Comparison of ENCODE assay signal across 8 mouse cellular contexts in genomic region chr11:69410310-69411072, GRCm38 (mm10). TPM values are rescaled to one million over a fixed set of nuclear protein-coding genes. Genes with fewer than 3 reads are reported as not detected.
DNase-seq lines count a peak whose midpoint lies in the region; ATAC-seq and TF ChIP-seq lines count a peak whose summit lies in the region.

No protein-coding gene starts in this region.

- no peaks in the 10 kb centered on the region for H3K9me3 ChIP-seq in embryonic facial prominence, embryonic 13.5 days
- H3K9me3 ChIP-seq in heart, embryonic 12.5 days (replicated peaks) = no peaks in the 10 kb centered on the region
- no peaks in the 10 kb centered on the region for H3K9me3 ChIP-seq in liver, postnatal 0 days (ENCODE audit: low read length)
- no peaks in the 10 kb centered on the region for H3K9me3 ChIP-seq in neural tube, embryonic 12.5 days

- no peak for TF ChIP-seq CTCF in liver, postnatal 0 days (IDR thresholded peaks at IDR 0.05; ENCODE audit: low read depth)

- H3K4me1 ChIP-seq in embryonic facial prominence, embryonic 13.5 days = peaks cover 57% of the 10 kb centered on the region
- peaks cover 52% of the 10 kb centered on the region for H3K4me1 ChIP-seq in heart, embryonic 12.5 days (replicated peaks)
- peaks cover 43% of the 10 kb centered on the region for H3K4me1 ChIP-seq in liver, postnatal 0 days (ENCODE audit: insufficient read depth)
- H3K4me1 ChIP-seq in neural tube, embryonic 12.5 days = peaks cover 56% of the 10 kb centered on the region

- H3K27ac ChIP-seq in embryonic facial prominence, embryonic 13.5 days = peak overlapping the region; percentile 98
- H3K27ac ChIP-seq in heart, embryonic 12.5 days (ENCODE audit: poor library complexity, severe bottlenecking) = peak overlapping the region; percentile 99
- peak overlapping the region; percentile 97 for H3K27ac ChIP-seq in liver, postnatal 0 days (ENCODE audit: low read depth)
- peak overlapping the region; percentile 95 for H3K27ac ChIP-seq in neural tube, embryonic 12.5 days

- H3K27me3 ChIP-seq in embryonic facial prominence, embryonic 13.5 days = no peaks in the 10 kb centered on the region
- H3K27me3 ChIP-seq in heart, embryonic 12.5 days (replicated peaks) = no peaks in the 10 kb centered on the region
- H3K27me3 ChIP-seq in liver, postnatal 0 days (ENCODE audit: insufficient read depth, low read length) = no peaks in the 10 kb centered on the region
- H3K27me3 ChIP-seq in neural tube, embryonic 12.5 days (replicated peaks) = no peaks in the 10 kb centered on the region

- DNase-seq in spleen, adult 18-20 months = peak; percentile 73 to 75
- no peak for DNase-seq in spleen, adult 12 weeks (ENCODE audit: low spot score)
- DNase-seq in kidney, adult 9 months = peak; percentile 78
- DNase-seq in liver, postnatal 0 days = peak; percentile 72
- peak; percentile 80 for DNase-seq in thymus, postnatal 4 days

- H3K9ac ChIP-seq in embryonic facial prominence, embryonic 13.5 days = peak overlapping the region; percentile 91
- H3K9ac ChIP-seq in heart, embryonic 12.5 days = peak overlapping the region; percentile 97
- peak overlapping the region; percentile 89 for H3K9ac ChIP-seq in liver, postnatal 0 days (replicated peaks)
- peak overlapping the region; percentile 91 for H3K9ac ChIP-seq in neural tube, embryonic 12.5 days

- peak; percentile 5; the same call in 1 of the 2 replicates for ATAC-seq in embryonic facial prominence, embryonic 13.5 days (ENCODE audit: insufficient number of reproducible peaks, insufficient read depth, low FRiP score, low TSS enrichment, low read depth)
- ATAC-seq in heart, embryonic 12.5 days (ENCODE audit: insufficient number of reproducible peaks, low FRiP score) = no peak; the same call in 1 of the 2 replicates
- ATAC-seq in liver, postnatal 0 days = peak; percentile 3
- ATAC-seq in neural tube, embryonic 12.5 days (ENCODE audit: low FRiP score, low read depth) = peak; percentile 18; the same call in 1 of the 2 replicates

- peaks cover 47% of the 10 kb centered on the region for H3K36me3 ChIP-seq in embryonic facial prominence, embryonic 13.5 days
- H3K36me3 ChIP-seq in heart, embryonic 12.5 days = peaks cover 39% of the 10 kb centered on the region
- peaks cover 23% of the 10 kb centered on the region for H3K36me3 ChIP-seq in liver, postnatal 0 days (replicated peaks; ENCODE audit: insufficient read depth, low read length)
- peaks cover 35% of the 10 kb centered on the region for H3K36me3 ChIP-seq in neural tube, embryonic 12.5 days

- under 1% methylated on average over 41 of the region's 41 CpGs for WGBS in embryonic facial prominence, embryonic 13.5 days
- WGBS in heart, embryonic 12.5 days = under 1% methylated on average over 41 of the region's 41 CpGs
- WGBS in liver, postnatal 0 days (ENCODE audit: insufficient replicate concordance) = under 1% methylated on average over 41 of the region's 41 CpGs
- under 1% methylated on average over 41 of the region's 41 CpGs for WGBS in neural tube, embryonic 12.5 days

- H3K4me3 ChIP-seq in embryonic facial prominence, embryonic 13.5 days = peak overlapping the region; percentile 79
- H3K4me3 ChIP-seq in heart, embryonic 12.5 days = peak overlapping the region; percentile 84
- peak overlapping the region; percentile 77 for H3K4me3 ChIP-seq in liver, postnatal 0 days (ENCODE audit: low read depth, low read length)
- H3K4me3 ChIP-seq in neural tube, embryonic 12.5 days = peak overlapping the region; percentile 80

- peak; percentile 49 for TF ChIP-seq EP300 in liver, postnatal 0 days (IDR thresholded peaks at IDR 0.05; ENCODE audit: low read depth)

- peak overlapping the region; percentile 97 for H3K4me2 ChIP-seq in embryonic facial prominence, embryonic 13.5 days
- peak overlapping the region; percentile 88 for H3K4me2 ChIP-seq in heart, embryonic 12.5 days
- H3K4me2 ChIP-seq in liver, postnatal 0 days (ENCODE audit: low read depth, low read length) = peak overlapping the region; percentile 93
- H3K4me2 ChIP-seq in neural tube, embryonic 12.5 days (replicated peaks) = peak overlapping the region; percentile 98

RNA-seq across cellular contexts. Expression of gene Kdm6b, which starts 3.0 kb away (rescaled TPM):
- 41.3 and 43.1 TPM in 2 replicates for polyA plus RNA-seq in embryonic facial prominence, embryonic 13.5 days (2015; fragmentation: Nextera tagmentation; extraction: Ambion mirVana)
- 24.9 and 25.4 TPM in 2 replicates for polyA plus RNA-seq in heart, embryonic 12.5 days (2016; fragmentation: Nextera tagmentation; extraction: Ambion mirVana)
- polyA plus RNA-seq in liver, postnatal 0 days (2015; fragmentation: Nextera tagmentation; extraction: Ambion mirVana) = 7.4 and 8.2 TPM in 2 replicates
- polyA plus RNA-seq in neural tube, embryonic 12.5 days (2016; fragmentation: Nextera tagmentation; extraction: Ambion mirVana) = 48.6 and 52.4 TPM in 2 replicates

RNA-seq across cellular contexts. Expression of gene Tmem88, which starts 12.5 kb away (rescaled TPM):
- 13.2 and 16.4 TPM in 2 replicates for polyA plus RNA-seq in embryonic facial prominence, embryonic 13.5 days (2015; fragmentation: Nextera tagmentation; extraction: Ambion mirVana)
- polyA plus RNA-seq in heart, embryonic 12.5 days (2016; fragmentation: Nextera tagmentation; extraction: Ambion mirVana) = 34.4 and 35.7 TPM in 2 replicates
- polyA plus RNA-seq in liver, postnatal 0 days (2015; fragmentation: Nextera tagmentation; extraction: Ambion mirVana) = 12.3 and 14.0 TPM in 2 replicates
- polyA plus RNA-seq in neural tube, embryonic 12.5 days (2016; fragmentation: Nextera tagmentation; extraction: Ambion mirVana) = 13.7 TPM in 2 replicates

RNA-seq across cellular contexts. Expression of gene Cyb5d1, which starts 15.1 kb away (rescaled TPM):
- polyA plus RNA-seq in embryonic facial prominence, embryonic 13.5 days (2015; fragmentation: Nextera tagmentation; extraction: Ambion mirVana) = 43.4 and 46.5 TPM in 2 replicates
- polyA plus RNA-seq in heart, embryonic 12.5 days (2016; fragmentation: Nextera tagmentation; extraction: Ambion mirVana) = 24.8 and 27.1 TPM in 2 replicates
- polyA plus RNA-seq in liver, postnatal 0 days (2015; fragmentation: Nextera tagmentation; extraction: Ambion mirVana) = 4.7 and 5.4 TPM in 2 replicates
- 48.5 and 49.9 TPM in 2 replicates for polyA plus RNA-seq in neural tube, embryonic 12.5 days (2016; fragmentation: Nextera tagmentation; extraction: Ambion mirVana)

RNA-seq across cellular contexts. Expression of gene Naa38, which starts 15.2 kb away (rescaled TPM):
- 145 and 150 TPM in 2 replicates for polyA plus RNA-seq in embryonic facial prominence, embryonic 13.5 days (2015; fragmentation: Nextera tagmentation; extraction: Ambion mirVana)
- 147 and 150 TPM in 2 replicates for polyA plus RNA-seq in heart, embryonic 12.5 days (2016; fragmentation: Nextera tagmentation; extraction: Ambion mirVana)
- polyA plus RNA-seq in liver, postnatal 0 days (2015; fragmentation: Nextera tagmentation; extraction: Ambion mirVana) = 83.7 and 83.9 TPM in 2 replicates
- 105 and 111 TPM in 2 replicates for polyA plus RNA-seq in neural tube, embryonic 12.5 days (2016; fragmentation: Nextera tagmentation; extraction: Ambion mirVana)

RNA-seq across cellular contexts. Expression of gene Chd3, which starts 41.3 kb away (rescaled TPM):
- polyA plus RNA-seq in embryonic facial prominence, embryonic 13.5 days (2015; fragmentation: Nextera tagmentation; extraction: Ambion mirVana) = 135 and 142 TPM in 2 replicates
- polyA plus RNA-seq in heart, embryonic 12.5 days (2016; fragmentation: Nextera tagmentation; extraction: Ambion mirVana) = 19.2 and 23.5 TPM in 2 replicates
- polyA plus RNA-seq in liver, postnatal 0 days (2015; fragmentation: Nextera tagmentation; extraction: Ambion mirVana) = 7.8 and 8.7 TPM in 2 replicates
- polyA plus RNA-seq in neural tube, embryonic 12.5 days (2016; fragmentation: Nextera tagmentation; extraction: Ambion mirVana) = 87.1 and 93.0 TPM in 2 replicates
